Mouse (Mus musculus): ENCODE results near the gene Bank1. TPM values are rescaled to one million over a fixed set of nuclear protein-coding genes. Genes with fewer than 3 reads are reported as not detected.
A peak's percentile ranks its signal among the peaks of the same experiment; 100 is the strongest.
"Not testable (repeated sequence)": the region's sequence is repeated elsewhere in the genome, so short reads cannot be mapped to it uniquely, and the experiment has no call there.

Bank1 gene
- polyA plus RNA-seq (2012; rRNA removed) = 1.8 and 2.3 TPM in 2 replicates

- DNase-seq (ENCODE audit: low spot score) = peak; percentile 20
Observed at GRCm38 (mm10) chr3:136325783-136326182, at the start of gene Bank1. Gene Bank1, minus strand, starts transcription at chr3:136326066.

GRCm38 (mm10) chr3:136369916-136370315, 44.0 kb upstream of the Bank1 start:
- DNase-seq (ENCODE audit: low spot score) = no peak

- DNase-seq (ENCODE audit: low spot score) = no peak
Observed at GRCm38 (mm10) chr3:136369466-136369865, 43.6 kb upstream of the Bank1 start.

GRCm38 (mm10) chr3:136368505-136368999, 42.7 kb upstream of the Bank1 start:
- no peak for DNase-seq (ENCODE audit: low spot score)

- no peak for DNase-seq (ENCODE audit: low spot score)
Observed at GRCm38 (mm10) chr3:136349690-136350089, 23.8 kb upstream of the Bank1 start.

- DNase-seq (ENCODE audit: low spot score) = no peak
Observed at GRCm38 (mm10) chr3:136348611-136349010, 22.7 kb upstream of the Bank1 start.

GRCm38 (mm10) chr3:136347277-136347676, 21.4 kb upstream of the Bank1 start:
- DNase-seq (ENCODE audit: low spot score) = no peak

- DNase-seq (ENCODE audit: low spot score) = no peak
Observed at GRCm38 (mm10) chr3:136341911-136342310, 16.0 kb upstream of the Bank1 start.

GRCm38 (mm10) chr3:136339896-136340295, 14.0 kb upstream of the Bank1 start:
- DNase-seq (ENCODE audit: low spot score) = no peak

GRCm38 (mm10) chr3:136331135-136331534, 5.3 kb upstream of the Bank1 start:
- DNase-seq (ENCODE audit: low spot score) = no peak

GRCm38 (mm10) chr3:136330043-136330442, 4.2 kb upstream of the Bank1 start:
- DNase-seq (ENCODE audit: low spot score) = no peak

GRCm38 (mm10) chr3:136329133-136329532, 3.3 kb upstream of the Bank1 start:
- no peak for DNase-seq (ENCODE audit: low spot score)

GRCm38 (mm10) chr3:136324716-136325115, 1.1 kb downstream of the Bank1 start:
- not testable (repeated sequence) for DNase-seq (ENCODE audit: low spot score)

GRCm38 (mm10) chr3:136321936-136322335, 3.9 kb downstream of the Bank1 start:
- DNase-seq (ENCODE audit: low spot score) = no peak

- DNase-seq (ENCODE audit: low spot score) = no peak
Observed at GRCm38 (mm10) chr3:136308487-136308886, 17.4 kb downstream of the Bank1 start.

GRCm38 (mm10) chr3:136306564-136307158, 19.2 kb downstream of the Bank1 start:
- DNase-seq (ENCODE audit: low spot score) = no peak

- no peak for DNase-seq (ENCODE audit: low spot score)
Observed at GRCm38 (mm10) chr3:136302541-136302940, 23.3 kb downstream of the Bank1 start.

GRCm38 (mm10) chr3:136300810-136301209, 25.1 kb downstream of the Bank1 start:
- DNase-seq (ENCODE audit: low spot score) = not testable (repeated sequence)

GRCm38 (mm10) chr3:136297355-136297754, 28.5 kb downstream of the Bank1 start:
- no peak for DNase-seq (ENCODE audit: low spot score)

- DNase-seq (ENCODE audit: low spot score) = no peak
Observed at GRCm38 (mm10) chr3:136295250-136295649, 30.6 kb downstream of the Bank1 start.

GRCm38 (mm10) chr3:136287883-136288282, 38.0 kb downstream of the Bank1 start:
- DNase-seq (ENCODE audit: low spot score) = no peak

GRCm38 (mm10) chr3:136264969-136265595, 60.8 kb downstream of the Bank1 start:
- no peak for DNase-seq (ENCODE audit: low spot score)

GRCm38 (mm10) chr3:136257761-136258160, 68.1 kb downstream of the Bank1 start:
- no peak for DNase-seq (ENCODE audit: low spot score)

All from urinary bladder, adult 2 months (tissue).